Mouse (Mus musculus): ENCODE measurements at regions not wholly inside any gene's neighbourhood (a gene's known extent, or its start where the extent isn't known, plus 50 kb on each side); places are given as distances from the start of the nearest gene placed in this dataset.

DNA sequence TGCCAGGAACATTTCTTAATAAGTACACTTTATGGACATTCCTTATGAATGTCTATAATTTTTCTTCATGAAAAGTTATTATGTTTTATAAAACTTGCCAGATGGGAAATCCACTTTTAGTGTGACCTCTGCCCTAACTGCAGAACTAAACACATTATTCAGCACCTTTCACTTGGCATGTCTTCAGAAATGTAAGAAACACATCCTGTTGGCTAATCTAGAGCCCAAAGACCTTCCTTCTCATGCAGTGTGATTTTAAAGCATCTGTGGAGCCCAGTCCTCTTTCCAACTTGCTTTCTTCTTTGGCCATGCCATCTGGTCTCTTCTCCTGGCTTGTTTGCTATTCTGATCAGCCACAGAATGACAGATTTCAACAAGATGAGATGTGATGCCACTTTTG, 163.6 kb upstream of the Ghitm start:
- no peak for DNase-seq (ENCODE audit: low spot score in 2 of 2)

DNA sequence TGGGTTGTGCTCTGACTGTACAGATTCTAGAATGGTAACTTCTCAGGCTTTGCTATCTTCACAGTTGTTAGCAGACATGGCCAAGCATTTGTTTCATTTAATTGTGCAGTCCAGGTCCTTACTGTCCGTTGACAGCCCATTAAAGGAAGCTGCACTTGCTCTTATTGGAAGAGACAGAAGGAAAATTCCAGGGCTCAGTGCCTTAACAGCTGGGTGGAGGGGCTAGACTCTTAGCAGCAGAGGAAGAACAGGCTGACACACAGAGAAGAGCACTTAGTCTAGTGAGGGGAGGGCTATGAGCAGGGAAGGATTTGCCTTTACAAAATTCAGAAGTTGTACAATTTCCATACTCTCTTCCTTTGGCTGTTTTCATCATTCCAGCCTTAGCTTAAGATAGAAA, 161.5 kb upstream of the Ghitm start:
- no peak for DNase-seq (ENCODE audit: low spot score in 2 of 2)

DNA sequence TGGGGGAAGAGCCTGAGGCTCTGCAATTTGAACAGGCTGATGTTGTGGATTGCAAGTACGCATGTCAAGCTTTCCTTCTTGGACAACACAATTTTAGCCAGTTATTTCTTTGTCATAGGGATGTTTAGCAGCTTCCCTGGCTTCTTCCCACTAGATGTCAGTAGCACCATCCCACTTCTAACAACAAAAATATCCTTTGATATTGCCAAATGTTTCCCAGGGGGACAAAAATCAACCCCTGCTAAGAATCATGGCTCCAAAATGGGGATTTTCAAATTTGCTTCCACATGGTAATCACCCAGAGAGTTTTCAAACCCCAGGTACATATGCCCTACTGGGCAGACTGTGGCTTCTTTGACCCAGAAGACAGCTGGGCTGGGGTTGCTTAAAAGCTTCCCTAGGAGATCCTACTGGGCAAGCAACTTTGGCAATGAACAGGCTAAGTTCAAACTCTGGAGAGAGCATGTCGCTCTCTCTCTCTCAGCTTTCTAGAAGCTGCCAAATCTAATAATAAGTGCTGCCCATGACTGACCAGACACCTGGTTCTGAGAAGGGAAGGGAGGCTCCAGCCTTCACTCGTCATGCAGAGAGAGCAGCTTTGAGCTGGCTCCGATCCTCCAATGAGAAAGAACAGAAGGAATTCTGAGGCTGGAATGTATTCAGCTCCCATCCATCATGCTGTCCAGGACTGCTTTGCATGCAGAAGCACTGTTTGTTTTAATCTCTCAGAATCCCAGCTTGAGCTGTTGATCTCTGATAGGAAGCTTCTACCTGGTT, 157.2 kb upstream of the Ghitm start:
- DNase-seq (ENCODE audit: low spot score in 2 of 2), result peak in 1 of 2 experiments; percentile 40

DNA sequence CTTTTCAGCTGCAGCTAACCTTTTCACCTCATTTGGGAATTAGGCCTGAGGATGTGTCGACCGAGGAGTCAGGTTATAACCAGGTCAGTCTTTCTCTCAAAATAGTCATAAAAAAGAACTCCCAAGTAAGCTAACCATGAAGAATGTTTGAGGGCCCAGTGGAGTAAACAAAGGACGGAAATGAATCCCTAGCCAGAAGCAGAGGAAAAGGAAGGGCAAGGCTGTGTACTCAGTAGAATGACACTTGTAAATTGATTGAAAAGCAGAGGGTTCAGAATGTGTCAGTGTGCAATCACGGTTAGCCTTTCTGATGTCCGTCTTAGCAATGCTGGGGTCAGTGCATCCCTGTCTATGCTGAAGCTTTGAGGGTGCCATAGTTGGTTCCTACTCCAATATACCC, 149.3 kb upstream of the Ghitm start:
- DNase-seq (ENCODE audit: low spot score in 2 of 2), result no peak

DNA sequence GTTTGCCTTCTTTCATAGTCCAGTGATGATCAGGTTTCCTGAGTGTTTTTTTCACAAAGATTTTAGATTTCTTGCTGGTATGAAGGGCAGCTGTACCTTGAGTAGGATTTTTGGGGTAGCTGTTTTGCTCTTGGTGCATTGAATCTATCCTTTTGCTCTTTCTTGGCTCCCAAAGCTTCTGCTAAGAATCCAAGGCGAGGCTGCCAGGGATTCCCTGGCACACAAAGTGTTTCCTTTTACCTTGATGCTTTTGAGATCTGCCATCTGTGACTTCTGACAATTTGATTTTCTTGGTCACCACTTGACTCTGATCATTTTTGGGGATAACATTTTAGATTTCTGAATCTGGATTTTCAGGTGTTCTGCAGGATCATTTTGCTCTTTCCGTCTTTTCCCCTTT, 144.3 kb upstream of the Ghitm start:
- DNase-seq (ENCODE audit: low spot score in 2 of 2), result no peak

DNA sequence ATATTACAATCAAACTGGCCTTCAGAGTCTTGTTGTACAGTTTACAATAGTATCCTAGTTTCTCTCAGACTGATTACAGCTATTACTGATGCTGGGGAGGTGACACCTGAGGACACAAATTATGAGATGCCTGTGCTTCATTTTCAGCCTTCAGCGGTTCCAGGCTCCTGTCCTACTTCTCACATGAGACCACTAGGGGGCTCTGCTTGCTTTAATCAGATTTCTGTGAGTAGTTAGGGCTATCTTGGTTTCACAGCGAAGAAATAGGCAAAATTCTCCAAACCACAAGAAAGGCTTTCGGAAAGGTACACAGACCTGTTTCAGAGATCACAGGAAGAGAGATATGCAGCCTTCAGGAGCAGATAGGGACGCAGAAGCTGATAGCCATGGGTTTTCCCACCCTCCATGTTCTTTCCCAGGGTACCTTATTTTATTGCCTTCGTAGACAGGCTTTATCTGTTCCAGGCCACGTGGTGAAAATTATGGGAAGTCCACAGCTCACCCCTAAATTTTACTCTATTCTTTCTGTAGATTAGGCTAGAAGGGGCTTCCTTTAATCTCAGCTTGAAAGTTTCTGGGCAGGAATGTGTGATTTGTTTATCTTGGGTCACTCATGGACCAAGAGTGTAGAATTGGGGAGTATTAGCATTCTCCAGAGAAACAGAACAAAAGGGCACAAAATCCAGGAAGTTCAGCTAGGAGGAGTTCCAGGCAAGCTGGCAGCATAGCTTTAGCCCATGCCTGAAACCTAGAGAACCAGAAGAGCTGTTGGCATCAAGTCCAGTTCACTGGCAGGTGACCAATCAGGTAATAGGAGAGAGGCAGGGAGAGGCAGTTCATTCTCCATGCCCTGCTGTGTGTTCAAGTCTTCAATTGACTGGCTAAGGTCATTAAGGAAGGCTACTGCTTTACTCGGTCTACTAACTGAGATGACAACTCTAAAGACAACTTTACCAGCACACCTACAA, 141.9 kb upstream of the Ghitm start:
- DNase-seq (ENCODE audit: low spot score in 2 of 2), result peak; percentile 24 to 60

DNA sequence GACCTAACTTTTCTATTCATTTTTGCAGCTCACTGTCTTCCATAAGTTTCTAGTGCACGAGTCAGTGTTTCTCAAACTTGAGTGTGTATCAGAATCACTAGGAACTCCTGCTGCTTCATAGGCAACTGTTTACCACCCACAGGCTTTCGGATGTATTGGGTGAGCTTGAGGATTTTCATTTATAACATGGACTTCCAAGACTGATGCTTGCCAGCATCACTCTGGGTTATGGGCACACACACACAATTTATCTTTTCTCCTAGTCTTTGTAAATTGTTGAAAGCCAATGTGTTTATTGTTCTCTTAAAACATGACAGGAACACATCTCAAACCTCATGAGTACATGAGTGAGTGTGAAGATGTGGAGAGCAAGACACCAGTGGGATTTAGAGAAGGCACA, 137.0 kb upstream of the Ghitm start:
- DNase-seq (ENCODE audit: low spot score in 2 of 2), result no peak

DNA sequence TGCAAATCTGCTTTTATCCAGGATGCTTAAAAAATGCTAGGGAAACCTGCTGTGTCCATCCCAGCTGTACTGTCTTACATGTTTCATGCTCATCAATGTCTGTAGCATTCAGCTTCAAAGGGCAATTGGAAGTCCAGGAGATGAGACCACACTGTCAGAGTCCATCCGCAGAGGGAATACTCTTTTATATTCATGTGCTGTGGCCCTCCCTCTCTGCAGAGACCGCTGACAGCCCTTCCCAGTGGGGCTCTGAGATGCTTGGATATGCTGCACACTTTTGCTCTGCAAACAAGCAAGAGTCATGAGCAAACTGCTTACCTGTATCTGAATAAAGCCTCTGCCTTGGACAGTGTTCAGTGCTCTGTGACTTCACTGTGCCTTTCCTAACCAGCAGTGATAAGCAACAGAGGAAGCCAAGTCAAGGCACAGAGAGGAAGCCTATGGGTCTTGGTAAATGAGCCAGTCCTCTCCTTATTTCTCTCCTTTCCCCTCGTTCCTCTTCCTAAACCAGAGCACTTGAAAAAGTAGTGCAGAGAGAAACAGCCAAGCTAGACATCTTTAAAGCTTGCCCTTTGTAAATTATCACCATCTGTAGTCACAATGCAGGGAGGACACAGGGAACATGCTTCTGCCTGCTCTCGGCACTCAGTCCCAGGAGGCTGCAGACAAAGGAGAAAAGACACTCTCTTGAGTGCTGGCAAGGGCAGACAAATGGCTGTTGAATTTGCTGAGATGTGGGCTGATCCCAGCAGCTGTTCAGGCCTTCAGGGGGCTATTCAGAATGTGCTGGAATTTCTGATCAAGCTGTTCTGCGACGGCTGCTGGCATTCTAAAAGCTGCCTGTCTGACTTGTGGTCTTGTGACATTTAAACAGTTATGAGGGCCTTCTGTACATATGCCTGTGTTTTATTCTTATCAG, 136.2 kb upstream of the Ghitm start:
- DNase-seq (ENCODE audit: low spot score in 2 of 2), result peak; percentile 17 to 20

DNA sequence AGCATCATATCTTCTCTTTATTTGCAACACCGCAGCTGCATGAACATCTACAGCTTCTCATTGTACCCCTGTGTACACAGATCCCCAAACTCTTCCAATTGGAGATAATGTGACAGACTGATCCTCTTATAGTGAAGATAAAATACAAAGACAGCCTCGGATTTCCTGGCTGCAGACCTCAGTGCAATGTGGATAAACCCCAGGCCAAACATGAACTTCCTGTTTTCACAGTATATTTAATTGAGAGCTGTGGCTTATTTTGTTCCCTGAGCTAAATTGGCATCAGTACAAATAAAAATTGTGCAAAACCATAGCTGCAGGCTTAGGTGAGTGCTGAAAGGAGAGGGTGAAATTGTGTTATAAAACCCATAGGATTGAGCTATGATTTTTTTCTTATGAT, 134.8 kb upstream of the Ghitm start:
- DNase-seq (ENCODE audit: low spot score in 2 of 2), result no peak

DNA sequence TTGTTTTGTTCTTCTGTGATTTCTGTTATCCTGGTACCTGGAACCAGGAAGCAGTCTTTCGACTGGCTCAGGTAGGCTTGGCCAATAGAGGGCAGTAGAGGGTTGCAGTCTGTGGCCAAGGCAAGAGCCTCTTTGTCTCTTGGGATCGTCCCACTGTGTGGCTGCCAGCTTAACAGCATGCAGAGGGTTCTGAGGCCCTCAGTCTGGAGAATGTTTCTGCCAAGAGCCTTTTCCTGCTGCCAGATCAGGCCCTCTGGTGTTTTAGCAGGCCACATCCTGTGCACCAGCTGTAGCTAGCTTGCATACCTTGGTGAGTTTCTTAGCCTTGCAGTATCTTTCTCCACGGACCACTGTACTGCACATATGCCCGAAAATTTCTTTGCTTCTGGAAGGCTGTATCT, 103.6 kb upstream of the Ghitm start:
- peak; percentile 68 to 88 for DNase-seq (ENCODE audit: low spot score in 2 of 2)

DNA sequence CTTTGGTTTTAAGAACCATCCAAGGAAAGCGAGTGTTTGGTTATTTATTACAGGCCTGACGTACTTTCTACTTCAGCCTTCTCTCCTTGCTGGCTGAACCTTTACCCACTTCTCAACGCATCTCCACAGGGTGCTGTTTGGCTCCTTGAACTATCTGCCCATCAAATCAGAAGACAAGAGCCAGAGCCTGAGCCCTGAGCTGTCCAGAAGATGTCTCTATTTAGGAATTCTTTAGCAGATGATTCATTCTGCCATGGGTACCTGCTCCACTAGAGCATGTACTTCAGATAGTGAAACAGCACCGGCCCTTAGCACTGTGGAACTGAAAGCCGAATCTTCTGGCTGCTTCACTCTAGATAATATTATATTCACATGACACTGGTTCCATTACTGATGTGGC, 102.1 kb upstream of the Ghitm start:
- no peak for DNase-seq (ENCODE audit: low spot score in 2 of 2)

DNA sequence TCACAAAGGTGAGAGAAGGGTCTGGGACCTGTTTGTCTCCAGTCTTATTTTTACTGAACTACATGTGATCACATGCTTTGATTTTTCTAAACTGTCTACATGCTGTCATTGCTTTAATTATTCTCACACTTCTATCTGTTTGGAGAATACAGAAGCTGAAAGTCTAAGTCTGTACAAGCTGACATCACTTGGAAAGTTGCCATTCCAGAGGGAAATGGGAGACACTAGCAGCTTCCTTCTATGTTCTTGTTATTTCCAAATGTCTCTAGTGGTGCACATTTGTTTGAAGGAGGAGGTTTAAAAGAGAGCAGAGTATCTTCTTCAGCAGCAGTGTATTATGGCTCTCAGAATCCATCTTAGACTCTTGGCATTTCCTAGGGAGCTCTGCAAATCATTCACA, 73.2 kb upstream of the Ghitm start:
- DNase-seq (ENCODE audit: low spot score in 2 of 2), result peak in 1 of 2 experiments; percentile 9

DNA sequence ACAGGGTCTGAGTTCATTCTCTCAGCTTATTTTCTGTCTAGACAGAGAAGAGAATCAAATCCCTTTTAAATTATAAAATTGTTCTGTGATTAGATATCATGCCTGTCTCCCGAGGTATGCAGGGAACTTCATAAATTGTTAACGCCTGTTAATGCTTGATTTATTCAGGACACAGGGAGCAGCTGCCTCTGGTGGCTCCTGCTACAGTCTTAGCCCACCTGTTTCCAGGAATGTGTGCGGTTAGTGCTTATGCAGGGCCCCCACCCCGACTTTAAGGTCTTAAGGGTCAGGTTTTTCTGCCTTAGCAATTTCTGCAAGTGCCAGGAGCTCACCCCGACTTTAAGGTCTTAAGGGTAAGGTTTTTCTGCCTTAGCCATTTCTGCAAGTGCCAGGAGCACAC, 54.7 kb upstream of the Ghitm start:
- DNase-seq (ENCODE audit: low spot score in 2 of 2), result no peak
